Mouse (Mus musculus): Measurements from ENCODE around the gene Gm28047. TPM values are rescaled to one million over a fixed set of nuclear protein-coding genes. Genes with fewer than 3 reads are reported as not detected.
"Not testable (repeated sequence)": the region's sequence is repeated elsewhere in the genome, so short reads cannot be mapped to it uniquely, and the experiment has no call there.

The Gm28047 gene
- total RNA-seq, 1 experiment from 2014 or later = not detected

DNA sequence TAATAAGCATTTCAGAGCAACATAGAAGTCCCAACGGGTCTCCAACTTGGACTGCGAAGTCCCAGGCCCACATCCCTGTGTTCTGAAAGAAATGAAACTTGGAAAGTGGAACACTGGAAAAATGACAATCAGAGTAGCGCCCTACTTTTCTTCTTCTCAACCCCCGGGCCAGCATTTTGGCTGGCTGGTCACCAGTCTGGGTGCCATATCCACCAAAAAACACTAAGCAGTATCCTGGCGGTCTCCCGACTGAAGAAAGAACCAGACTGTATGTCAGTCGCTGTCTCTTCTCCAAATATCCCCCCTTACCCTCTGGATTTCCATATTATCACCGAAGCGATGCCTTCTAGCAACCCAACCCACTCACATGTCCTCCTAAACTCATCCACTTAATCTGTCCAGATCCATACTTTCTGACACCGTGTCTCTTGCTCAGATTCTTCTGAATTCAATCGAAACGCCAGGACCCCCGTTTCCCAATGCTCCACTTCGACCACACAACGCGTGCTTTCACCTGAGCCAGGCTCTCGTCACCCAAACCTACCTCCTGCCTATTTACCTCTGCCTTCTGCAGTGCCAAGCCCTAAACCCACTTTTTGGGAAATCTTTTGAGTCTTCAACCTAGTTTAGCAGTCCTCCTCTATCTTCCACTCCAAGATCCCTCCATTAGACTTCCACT is 437 bp downstream of the Gm28047 start:
- ATAC-seq (replicated peaks; ENCODE audit: insufficient number of reproducible peaks, low FRiP score, low TSS enrichment, poor library complexity, severe bottlenecking) = no peak

DNA sequence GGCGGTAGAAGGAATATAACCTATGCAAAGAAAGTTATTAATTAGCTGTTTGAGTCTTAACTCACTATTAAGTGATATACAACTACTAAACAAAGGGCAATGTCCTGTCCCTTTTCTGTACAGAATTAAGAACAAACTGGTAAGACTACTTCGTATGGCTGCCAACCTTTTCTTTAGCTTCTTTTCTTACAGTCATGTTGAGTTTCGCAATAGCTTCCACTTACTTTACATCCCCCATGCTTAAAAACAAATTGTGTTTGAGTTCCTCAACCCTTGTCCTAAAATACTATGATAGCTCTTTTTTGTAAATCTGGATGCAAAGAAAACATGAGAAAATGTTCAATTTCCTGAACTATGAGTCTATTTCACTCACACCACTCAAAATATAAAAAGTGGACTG is 1.7 kb downstream of the Gm28047 start:
- no peak for ATAC-seq (replicated peaks; ENCODE audit: insufficient number of reproducible peaks, low FRiP score, low TSS enrichment, poor library complexity, severe bottlenecking)

DNA sequence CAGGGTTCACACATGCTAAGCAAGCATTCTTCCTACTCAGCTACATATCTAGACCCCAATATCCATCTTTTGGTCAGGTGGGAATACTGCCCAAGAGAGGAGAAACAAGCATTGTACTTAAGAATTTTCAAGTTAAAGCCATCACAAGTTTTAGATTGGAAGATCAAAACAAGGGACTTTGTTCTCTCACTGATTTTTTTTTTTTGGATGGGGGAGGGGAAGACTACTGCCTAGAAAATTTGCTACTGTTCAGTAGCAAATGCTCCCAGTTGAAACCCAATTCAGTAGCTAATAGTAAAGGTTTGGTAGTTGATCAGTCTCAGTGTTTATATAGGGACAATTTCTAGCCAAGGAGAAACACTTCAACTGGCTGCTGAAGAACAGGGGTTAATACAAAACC is 2.3 kb downstream of the Gm28047 start:
- ATAC-seq (replicated peaks; ENCODE audit: insufficient number of reproducible peaks, low FRiP score, low TSS enrichment, poor library complexity, severe bottlenecking) = no peak

DNA sequence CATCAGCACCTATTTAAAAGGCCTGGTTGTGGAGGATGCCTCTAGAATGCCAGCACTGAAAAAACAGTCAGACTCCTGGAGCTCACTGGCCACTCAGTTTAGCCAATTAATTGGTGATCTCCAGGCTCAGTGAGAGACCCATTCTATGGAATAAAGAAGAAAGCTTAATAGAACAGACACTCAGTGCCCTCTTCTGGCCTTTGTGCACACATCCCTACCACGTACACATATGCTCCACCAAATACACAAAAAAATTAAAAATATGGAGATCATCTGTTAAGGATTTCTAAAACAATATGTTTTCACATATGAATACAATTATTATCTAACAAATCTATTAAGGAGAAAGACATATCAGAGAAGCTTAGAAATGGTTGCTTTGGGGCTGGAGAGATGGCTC is 4.1 kb downstream of the Gm28047 start:
- ATAC-seq (replicated peaks; ENCODE audit: insufficient number of reproducible peaks, low FRiP score, low TSS enrichment, poor library complexity, severe bottlenecking) = no peak

DNA sequence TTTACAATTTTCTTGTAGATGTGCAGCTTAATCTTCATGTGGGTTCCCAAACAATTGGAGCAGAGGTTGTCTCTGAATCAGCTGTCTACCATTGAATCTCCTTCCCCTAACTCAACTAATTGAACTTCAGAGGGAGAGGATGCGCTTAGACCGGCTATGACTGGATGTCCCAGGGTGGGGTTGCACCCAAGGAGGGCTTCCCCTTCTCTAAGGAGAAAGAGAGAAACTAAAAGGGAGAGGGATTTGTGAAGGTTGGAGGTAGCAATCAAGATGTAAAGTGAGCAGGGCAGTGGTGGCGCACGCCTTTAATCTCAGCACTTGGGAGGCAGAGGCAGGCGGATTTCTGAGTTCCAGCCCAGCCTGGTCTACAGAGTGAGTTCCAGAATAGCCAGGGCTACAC is 5.4 kb downstream of the Gm28047 start:
- no peak for ATAC-seq (replicated peaks; ENCODE audit: insufficient number of reproducible peaks, low FRiP score, low TSS enrichment, poor library complexity, severe bottlenecking)

DNA sequence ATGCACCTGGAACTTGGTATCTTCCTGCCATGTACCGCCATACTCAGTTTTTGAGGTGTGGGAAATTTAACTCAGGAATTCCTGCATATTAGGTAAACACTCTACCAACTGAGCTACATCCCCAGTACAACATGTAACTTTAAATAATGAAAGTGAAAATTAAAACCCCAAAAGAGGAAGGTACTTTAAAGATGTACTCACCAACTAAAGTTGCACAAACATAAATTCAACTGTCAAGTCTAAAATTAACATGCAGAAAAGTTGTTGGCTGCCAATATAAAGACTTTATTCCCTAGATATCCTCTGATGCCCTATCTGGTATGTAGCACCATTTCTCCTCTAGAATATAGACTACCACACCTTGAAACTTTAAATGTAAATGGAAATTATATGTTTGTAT is 7.2 kb downstream of the Gm28047 start:
- peak; percentile 73 for ATAC-seq (replicated peaks; ENCODE audit: insufficient number of reproducible peaks, low FRiP score, low TSS enrichment, poor library complexity, severe bottlenecking)

DNA sequence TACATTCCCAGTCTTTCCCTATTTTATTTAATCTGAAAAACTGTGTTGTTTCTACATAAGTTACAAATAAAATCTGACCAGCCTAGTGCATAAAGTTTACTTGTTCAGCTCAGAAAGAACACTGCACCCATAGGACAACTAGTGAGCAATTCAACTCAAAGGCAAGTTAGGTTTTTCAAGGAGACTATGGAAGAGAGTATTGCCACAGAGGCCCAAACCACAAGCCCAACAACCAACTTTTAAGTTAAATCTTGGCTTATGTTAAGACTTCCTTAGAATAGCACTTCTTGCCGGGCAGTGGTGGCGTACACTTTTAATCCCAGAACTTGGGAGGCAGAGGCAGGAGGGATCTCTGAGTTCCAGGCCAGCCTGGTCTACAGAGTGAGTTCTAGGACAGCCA is 8.7 kb downstream of the Gm28047 start:
- no peak for ATAC-seq (replicated peaks; ENCODE audit: insufficient number of reproducible peaks, low FRiP score, low TSS enrichment, poor library complexity, severe bottlenecking)

DNA sequence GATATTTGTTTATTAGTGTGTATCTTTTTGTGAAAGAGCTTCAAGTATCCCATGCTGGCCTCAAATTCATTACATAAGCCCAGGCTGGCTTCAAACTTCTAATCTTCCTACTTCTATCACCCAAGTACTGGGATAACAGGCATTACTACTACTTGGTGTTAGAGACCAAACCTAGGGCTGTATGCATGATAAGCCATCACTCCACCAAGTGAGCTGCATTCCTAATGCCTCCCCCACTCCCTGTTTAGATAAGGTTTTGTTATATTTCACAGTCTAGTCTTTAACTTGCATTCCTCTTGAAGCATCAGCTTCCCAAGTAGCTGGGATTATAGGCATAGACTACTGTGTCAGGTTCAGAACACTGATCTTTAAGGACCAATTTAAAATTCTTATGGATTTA is 10.6 kb downstream of the Gm28047 start:
- no peak for ATAC-seq (replicated peaks; ENCODE audit: insufficient number of reproducible peaks, low FRiP score, low TSS enrichment, poor library complexity, severe bottlenecking)

DNA sequence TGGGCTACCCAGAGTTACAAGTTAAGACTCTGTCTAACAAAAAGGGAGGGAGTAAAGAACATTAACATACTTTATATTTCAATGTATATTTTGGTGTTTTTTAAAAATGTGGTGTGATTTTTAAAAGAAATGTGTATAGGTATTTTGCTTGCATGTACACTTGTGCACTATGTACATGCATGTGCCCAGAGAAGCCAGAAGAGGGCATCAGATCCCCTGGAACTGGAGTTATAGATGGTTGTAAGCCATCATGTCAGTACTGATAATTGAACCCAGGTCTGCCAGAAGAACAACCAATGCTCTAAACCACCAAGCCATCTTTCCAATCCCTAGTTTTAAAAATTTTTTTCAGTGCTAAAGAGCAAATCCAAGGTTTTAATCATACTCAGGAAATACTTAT is 11.9 kb downstream of the Gm28047 start:
- ATAC-seq (replicated peaks; ENCODE audit: insufficient number of reproducible peaks, low FRiP score, low TSS enrichment, poor library complexity, severe bottlenecking) = no peak

DNA sequence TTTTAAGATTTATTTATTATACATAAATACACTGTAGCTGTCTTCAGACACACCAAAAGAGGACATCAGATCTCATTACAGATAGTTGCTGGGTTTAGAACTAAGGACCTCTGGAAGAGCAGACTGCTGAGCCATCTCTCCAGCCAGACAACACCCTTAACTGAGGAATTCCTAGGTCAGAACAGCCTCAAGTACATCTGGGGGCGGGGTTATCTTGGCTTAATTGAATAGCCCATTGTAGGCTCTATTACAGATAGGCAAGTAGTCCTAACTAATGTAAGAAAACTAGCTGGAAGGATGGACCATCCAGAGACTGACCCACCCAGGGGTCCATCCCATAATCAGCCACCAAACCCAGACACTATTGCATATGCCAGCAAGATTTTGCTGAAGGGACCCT is 16.3 kb downstream of the Gm28047 start:
- not testable (repeated sequence) for ATAC-seq (replicated peaks; ENCODE audit: insufficient number of reproducible peaks, low FRiP score, low TSS enrichment, poor library complexity, severe bottlenecking)

DNA sequence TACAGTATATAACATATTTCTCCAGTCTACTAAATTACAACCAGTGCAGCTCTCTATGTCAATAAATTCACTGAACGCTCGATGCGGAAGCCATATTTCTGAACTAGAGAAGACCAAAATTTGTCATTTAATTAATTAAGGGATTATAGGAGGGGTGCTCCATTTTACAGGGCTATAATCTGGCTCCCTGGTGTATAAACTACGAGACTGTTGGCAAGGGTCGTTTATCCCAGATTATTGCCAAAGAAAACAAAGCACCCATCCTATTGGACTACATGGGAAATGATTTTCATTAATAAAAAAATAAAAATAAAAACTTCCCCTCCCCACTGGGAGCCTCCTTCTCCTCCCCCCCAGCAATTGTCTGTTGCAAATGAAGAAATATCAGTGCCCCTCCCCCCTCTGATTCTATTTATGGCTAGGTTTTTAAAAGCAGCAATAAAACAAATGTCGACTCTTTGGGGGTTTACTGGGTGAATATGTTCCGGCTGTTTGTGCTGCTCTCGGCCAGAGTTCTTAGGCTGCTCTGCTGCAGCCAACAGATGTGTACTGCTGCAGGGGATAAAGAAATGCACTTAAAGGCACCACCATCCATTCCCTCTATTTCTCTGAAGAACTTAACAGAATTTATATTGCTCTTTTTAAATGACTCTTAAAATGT is 30.7 kb downstream of the Gm28047 start:
- no peak for ATAC-seq (replicated peaks; ENCODE audit: insufficient number of reproducible peaks, low FRiP score, low TSS enrichment, poor library complexity, severe bottlenecking)

DNA sequence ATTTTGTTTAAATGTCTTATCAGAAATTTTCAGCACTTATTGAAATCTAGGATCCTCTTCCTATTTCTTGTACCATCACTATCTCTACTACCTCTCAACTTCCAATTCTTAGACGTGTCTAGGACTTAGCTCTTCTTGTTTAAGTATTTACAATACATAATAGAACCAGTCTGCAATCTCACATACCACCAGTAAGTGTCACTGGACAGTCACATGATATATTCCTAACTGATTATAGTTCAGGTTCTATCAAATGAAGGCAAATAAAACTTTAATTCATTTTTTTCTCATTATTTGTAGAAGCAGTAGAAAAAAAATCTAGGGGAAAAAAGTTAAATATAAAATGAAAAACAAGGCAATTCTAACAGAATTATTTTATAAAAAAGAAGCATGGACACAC is 32.2 kb downstream of the Gm28047 start:
- no peak for ATAC-seq (replicated peaks; ENCODE audit: insufficient number of reproducible peaks, low FRiP score, low TSS enrichment, poor library complexity, severe bottlenecking)

DNA sequence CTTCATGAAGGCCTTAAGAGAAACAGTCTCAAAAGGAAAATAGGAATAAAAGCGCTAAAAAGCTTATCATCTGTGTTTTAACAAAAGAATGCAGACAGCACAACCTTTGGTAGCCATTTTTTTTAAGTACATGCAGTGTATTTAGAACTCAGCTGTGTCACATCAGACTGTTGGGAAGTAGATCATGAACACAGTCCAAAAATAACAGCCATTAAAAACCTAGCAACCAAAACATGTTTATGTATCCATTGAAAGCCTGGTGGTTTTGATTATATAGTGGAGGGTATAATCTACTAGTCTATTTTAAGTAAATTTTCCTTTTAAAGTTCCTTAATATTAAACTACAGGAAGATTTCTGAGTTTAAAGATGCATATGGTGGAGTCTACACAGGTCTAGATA is 34.3 kb downstream of the Gm28047 start:
- no peak for ATAC-seq (replicated peaks; ENCODE audit: insufficient number of reproducible peaks, low FRiP score, low TSS enrichment, poor library complexity, severe bottlenecking)

DNA sequence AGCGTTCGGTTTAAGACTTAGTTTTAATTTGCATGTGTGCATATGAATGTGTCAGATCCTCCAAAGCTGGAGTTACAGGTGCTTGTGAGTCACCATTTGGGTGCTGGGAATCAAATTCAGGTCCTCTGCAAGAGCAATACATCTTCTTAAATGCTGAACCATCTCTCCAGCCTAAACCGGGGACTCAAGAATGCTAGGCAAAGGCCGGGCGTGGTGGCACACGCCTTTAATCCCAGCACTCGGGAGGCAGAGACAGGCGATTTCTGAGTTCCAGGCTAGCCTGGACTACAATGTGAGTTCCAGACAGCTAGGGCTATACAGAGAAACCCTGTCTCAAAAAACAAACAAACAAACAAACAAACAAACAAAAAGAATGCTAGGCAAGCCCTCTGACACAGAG is 35.0 kb downstream of the Gm28047 start:
- no peak for ATAC-seq (replicated peaks; ENCODE audit: insufficient number of reproducible peaks, low FRiP score, low TSS enrichment, poor library complexity, severe bottlenecking)

DNA sequence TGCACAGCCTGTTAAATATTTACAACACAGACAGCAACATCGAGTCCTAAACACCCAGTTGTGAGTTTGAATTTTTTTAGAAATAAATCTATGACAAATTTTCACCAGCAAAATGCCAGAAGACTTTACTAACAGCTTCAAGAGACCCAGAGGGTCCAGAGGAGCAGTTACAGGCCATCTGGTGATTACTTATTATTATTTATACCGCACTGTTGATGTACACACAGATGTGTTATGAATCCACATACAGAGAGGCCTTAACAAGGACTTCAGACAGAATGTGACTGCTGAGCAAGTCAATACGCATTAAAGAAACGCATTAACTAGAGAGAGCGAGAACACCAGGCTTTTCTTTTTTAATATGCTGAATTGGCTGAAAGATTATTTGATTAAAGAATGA is 39.4 kb downstream of the Gm28047 start:
- no peak for ATAC-seq (replicated peaks; ENCODE audit: insufficient number of reproducible peaks, low FRiP score, low TSS enrichment, poor library complexity, severe bottlenecking)

DNA sequence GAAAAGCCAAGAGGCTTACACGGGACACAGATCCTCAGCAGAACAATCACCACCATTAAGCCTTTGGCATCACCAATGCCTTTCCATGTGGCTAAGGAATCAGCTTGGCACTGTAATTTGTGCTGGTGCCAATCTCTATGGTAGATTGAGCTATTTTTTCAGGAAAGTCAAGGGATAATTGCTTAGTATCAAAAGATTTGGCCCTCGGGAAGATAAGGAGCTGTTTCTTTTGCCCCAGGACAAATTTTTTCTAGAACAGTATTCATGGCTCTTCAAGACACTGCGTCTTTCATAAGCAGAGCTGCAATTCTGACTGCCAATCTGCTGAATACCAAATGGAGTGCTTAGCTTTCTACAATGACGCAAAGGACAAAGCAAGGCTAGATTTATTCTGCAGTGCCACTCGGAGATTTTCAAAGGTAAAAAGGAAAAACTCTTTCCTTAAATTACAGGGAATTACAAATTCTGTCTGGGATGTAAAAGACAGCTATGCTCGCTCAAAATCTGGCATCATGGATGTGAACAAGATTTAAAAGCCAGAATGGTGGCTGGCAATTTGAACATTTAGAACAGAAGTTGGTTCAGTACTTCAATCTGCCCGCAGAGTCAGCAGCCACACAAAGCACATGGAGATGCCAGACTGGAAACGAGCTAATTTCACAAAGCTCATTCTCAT is 41.0 kb downstream of the Gm28047 start:
- no peak for ATAC-seq (replicated peaks; ENCODE audit: insufficient number of reproducible peaks, low FRiP score, low TSS enrichment, poor library complexity, severe bottlenecking)

DNA sequence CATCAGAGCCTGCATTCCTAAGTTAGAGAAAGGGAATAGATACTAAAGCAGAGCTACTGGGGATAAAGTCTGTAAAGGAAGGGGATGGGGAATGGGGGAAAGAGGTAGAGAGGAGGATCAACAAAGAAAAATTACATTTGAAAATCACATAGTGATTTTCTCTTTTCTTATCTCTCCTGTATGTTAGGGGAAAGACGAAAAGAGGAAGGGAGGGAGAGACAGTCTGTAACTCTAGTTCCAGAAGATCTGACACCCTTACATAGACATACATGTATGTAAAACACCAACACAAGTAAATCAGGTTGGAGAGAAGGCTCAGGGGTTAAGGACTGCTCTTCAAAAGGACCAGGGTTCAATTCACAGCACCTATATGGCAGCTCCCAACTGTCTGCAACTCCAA is 43.7 kb downstream of the Gm28047 start:
- ATAC-seq (replicated peaks; ENCODE audit: insufficient number of reproducible peaks, low FRiP score, low TSS enrichment, poor library complexity, severe bottlenecking) = no peak

DNA sequence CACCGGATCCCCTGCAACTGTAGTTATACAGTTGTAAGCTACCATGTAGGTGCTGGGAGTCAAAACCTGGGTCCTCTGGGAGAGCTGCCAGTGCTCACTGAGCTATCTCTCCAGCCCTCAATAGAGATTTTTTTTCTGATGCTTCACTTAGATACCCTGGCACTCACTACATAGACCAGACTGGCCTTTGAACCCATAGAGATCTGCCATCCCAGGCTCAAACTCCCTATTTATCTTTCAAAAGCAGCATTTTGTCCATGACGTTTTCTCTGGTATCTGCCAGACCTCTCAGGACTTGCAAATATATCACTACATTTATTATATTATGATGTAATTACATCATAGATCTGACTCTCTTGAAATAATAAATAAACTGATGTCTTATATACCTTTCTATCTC is 46.5 kb downstream of the Gm28047 start:
- ATAC-seq (replicated peaks; ENCODE audit: insufficient number of reproducible peaks, low FRiP score, low TSS enrichment, poor library complexity, severe bottlenecking) = no peak

DNA sequence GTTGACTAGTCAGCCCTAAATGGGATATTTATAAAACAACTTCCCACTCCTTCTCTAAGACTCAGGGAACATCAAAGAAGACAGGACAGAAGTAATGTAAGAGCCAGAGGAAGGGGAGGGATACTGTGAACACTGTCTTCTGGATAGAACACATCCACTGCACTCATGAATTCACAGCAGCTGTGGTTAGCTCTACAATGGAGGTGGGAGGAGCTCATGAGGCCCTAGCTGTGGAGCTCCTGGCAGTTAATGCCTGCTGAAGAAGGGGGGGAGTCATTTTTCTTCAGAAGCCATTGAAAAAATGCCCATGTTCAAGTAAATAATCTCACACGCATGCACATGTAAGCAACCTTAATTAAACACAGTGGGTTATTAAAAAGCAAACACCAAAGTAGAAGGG is 47.9 kb downstream of the Gm28047 start:
- ATAC-seq (replicated peaks; ENCODE audit: insufficient number of reproducible peaks, low FRiP score, low TSS enrichment, poor library complexity, severe bottlenecking) = no peak

DNA sequence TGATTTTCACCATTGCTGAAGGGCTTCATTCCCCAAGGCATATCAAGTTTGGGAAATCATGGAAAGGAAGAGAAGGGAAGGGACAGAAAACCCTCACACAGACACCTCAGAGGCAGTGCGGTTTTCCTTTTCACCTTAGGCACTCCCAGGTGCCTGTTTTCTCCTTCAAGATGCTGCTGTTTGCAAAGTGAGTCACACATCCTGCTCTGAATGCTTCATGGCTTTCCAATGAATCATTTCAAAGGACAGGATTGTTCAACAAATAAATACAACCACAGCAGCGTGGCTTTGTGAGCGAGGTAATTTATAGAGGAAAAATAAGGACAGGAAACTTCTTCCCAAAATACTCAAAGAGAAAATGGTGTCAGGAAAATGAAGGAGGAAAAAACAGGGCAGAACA is 52.8 kb downstream of the Gm28047 start:
- no peak for ATAC-seq (replicated peaks; ENCODE audit: insufficient number of reproducible peaks, low FRiP score, low TSS enrichment, poor library complexity, severe bottlenecking)

Measured in monocyte, adult 5-6 weeks (primary cell).